Mouse (Mus musculus) T-helper 1 cell (primary cell): ENCODE data around the gene Mobp.

Experiments used
- in situ Hi-C: fragments of 300-600 bp; cut with MboI, MseI; formaldehyde crosslinking; loops from one replicate; pipeline ENCODE4 v1.15.1; 2025; ENCODE audit warnings: high pct_unique_total_duplicates

Mobp gene

GRCm38 (mm10) chr9:120134529-120135160, 14.9 kb upstream of the Mobp start:
- in situ Hi-C loops, result loop anchor here (10.0 kb wide), 1 partner anchor 60 kb away; no protein-coding TSS in a partner anchor

GRCm38 (mm10) chr9:120135454-120135853, 14.1 kb upstream of the Mobp start:
- in situ Hi-C loops, result loop anchor here (10.0 kb wide), 1 partner anchor 61 kb away; no protein-coding TSS in a partner anchor

- in situ Hi-C loops, result loop anchor here (10.0 kb wide), 1 partner anchor 1046 kb away; the partner anchor contains the start of gene Plcd1
These were observed 8.9 kb upstream of the Mobp start for GRCm38 (mm10) chr9:120140652-120141051.

- in situ Hi-C loops, result loop anchor here (10.0 kb wide), 1 partner anchor 1050 kb away; the partner anchor contains the start of gene Plcd1
These were observed 5.0 kb upstream of the Mobp start for GRCm38 (mm10) chr9:120144474-120144873.

GRCm38 (mm10) chr9:120151152-120151551, 1.6 kb downstream of the Mobp start:
- in situ Hi-C loops, result no loop called here

GRCm38 (mm10) chr9:120151906-120152399, 2.4 kb downstream of the Mobp start:
- in situ Hi-C loops, result no loop called here

- in situ Hi-C loops, result no loop called here
These were observed 8.5 kb downstream of the Mobp start for GRCm38 (mm10) chr9:120158047-120158446.

GRCm38 (mm10) chr9:120163862-120164261, 14.4 kb downstream of the Mobp start:
- in situ Hi-C loops, result no loop called here

- in situ Hi-C loops, result no loop called here
These were observed 18.3 kb downstream of the Mobp start for GRCm38 (mm10) chr9:120167826-120168225.

- in situ Hi-C loops, result no loop called here
These were observed 21.8 kb downstream of the Mobp start for GRCm38 (mm10) chr9:120171295-120171694.

GRCm38 (mm10) chr9:120174436-120175137, 25.1 kb downstream of the Mobp start:
- in situ Hi-C loops, result no loop called here

- in situ Hi-C loops, result no loop called here
These were observed 29.3 kb downstream of the Mobp start for GRCm38 (mm10) chr9:120178813-120179212.

GRCm38 (mm10) chr9:120184499-120184898, 35.0 kb downstream of the Mobp start:
- in situ Hi-C loops, result no loop called here

GRCm38 (mm10) chr9:120186856-120187255, 37.3 kb downstream of the Mobp start:
- in situ Hi-C loops, result no loop called here

- in situ Hi-C loops, result no loop called here
These were observed 41.4 kb downstream of the Mobp start for GRCm38 (mm10) chr9:120190891-120191290.

GRCm38 (mm10) chr9:120191362-120192098, 42.0 kb downstream of the Mobp start:
- in situ Hi-C loops, result no loop called here

GRCm38 (mm10) chr9:120192742-120193141, 43.2 kb downstream of the Mobp start:
- in situ Hi-C loops, result no loop called here

GRCm38 (mm10) chr9:120200873-120201272, 51.4 kb downstream of the Mobp start:
- in situ Hi-C loops, result no loop called here

- in situ Hi-C loops, result no loop called here
These were observed 52.2 kb downstream of the Mobp start for GRCm38 (mm10) chr9:120201743-120202142.

GRCm38 (mm10) chr9:120202683-120203082, 53.2 kb downstream of the Mobp start:
- in situ Hi-C loops, result no loop called here

GRCm38 (mm10) chr9:120203936-120204335, 54.4 kb downstream of the Mobp start:
- in situ Hi-C loops, result no loop called here

GRCm38 (mm10) chr9:120206897-120207296, 57.4 kb downstream of the Mobp start:
- in situ Hi-C loops, result no loop called here
